Mouse (Mus musculus): ENCODE data around the gene Otol1. TPM values are rescaled to one million over a fixed set of nuclear protein-coding genes. Genes with fewer than 3 reads are reported as not detected.

The Otol1 gene
- polyA plus RNA-seq (2016; fragmentation: Nextera tagmentation; extraction: Ambion mirVana) = not detected in 2 replicates

DNA sequence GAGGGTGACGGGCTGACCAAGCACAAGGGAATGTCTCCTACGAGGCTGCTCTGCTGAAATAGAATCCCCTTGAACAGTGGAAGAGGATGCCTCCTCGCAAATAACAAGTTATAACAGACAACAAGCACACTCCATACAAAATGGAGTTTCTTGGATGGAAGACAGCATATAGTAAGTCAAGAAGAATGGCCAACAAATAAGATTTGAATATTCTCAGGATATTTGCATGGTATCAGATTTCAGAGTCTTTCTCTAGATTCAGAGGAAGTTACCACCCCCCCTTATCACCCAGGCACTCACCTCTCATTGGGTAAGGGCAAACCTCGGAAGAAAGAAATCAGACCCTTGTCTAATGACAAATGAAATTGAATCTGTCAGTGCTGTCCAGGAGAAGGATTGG is at the start of gene Otol1:
Gene Otol1, plus strand, starts transcription at position 301 of the 400 bp plus-strand sequence.
- WGBS = 82% methylated on average over 4 of the region's 4 CpGs
- H3K9ac ChIP-seq (replicated peaks) = no peak within 1 kb of the TSS
- ATAC-seq (ENCODE audit: low FRiP score, low read depth) = no peak
- no peaks in the 10 kb centered on the region for H3K9me3 ChIP-seq
- no peak within 1 kb of the TSS for H3K4me2 ChIP-seq (replicated peaks)
- H3K36me3 ChIP-seq = no peaks in the 10 kb centered on the region
- no peak within 1 kb of the TSS for H3K27ac ChIP-seq (replicated peaks)
- no peaks in the 10 kb centered on the region for H3K4me1 ChIP-seq
- no peak within 1 kb of the TSS for H3K4me3 ChIP-seq
- no peaks in the 10 kb centered on the region for H3K27me3 ChIP-seq

GRCm38 (mm10) chr3:69962187-69962586 is 45.2 kb upstream of the Otol1 start:
- no peak overlapping the region for H3K4me3 ChIP-seq
- no peaks in the 10 kb centered on the region for H3K27me3 ChIP-seq
- 55% methylated on average over 5 of the region's 5 CpGs for WGBS
- H3K4me1 ChIP-seq = no peaks in the 10 kb centered on the region
- H3K9ac ChIP-seq (replicated peaks) = no peak overlapping the region
- H3K27ac ChIP-seq (replicated peaks) = no peak overlapping the region
- ATAC-seq (ENCODE audit: low FRiP score, low read depth) = peak; percentile 60; the same call in 1 of the 2 replicates
- H3K9me3 ChIP-seq = no peaks in the 10 kb centered on the region
- H3K4me2 ChIP-seq (replicated peaks) = no peak overlapping the region
- H3K36me3 ChIP-seq = no peaks in the 10 kb centered on the region

- Histone ChIP-seq H3K36me3 (no peaks in the 10 kb centered on the region), H3K4me1 (no peaks in the 10 kb centered on the region), H3K4me2 (replicated peaks) (no peak overlapping the region), H3K9me3 (no peaks in the 10 kb centered on the region), H3K4me3 (no peak overlapping the region), H3K9ac (replicated peaks) (no peak overlapping the region), H3K27me3 (no peaks in the 10 kb centered on the region), H3K27ac (replicated peaks) (no peak overlapping the region)
- no peak for ATAC-seq (ENCODE audit: low FRiP score, low read depth)
- WGBS = 84% methylated on average over 6 of the region's 6 CpGs
Measured at GRCm38 (mm10) chr3:69971482-69972097, 35.8 kb upstream of the Otol1 start.

DNA sequence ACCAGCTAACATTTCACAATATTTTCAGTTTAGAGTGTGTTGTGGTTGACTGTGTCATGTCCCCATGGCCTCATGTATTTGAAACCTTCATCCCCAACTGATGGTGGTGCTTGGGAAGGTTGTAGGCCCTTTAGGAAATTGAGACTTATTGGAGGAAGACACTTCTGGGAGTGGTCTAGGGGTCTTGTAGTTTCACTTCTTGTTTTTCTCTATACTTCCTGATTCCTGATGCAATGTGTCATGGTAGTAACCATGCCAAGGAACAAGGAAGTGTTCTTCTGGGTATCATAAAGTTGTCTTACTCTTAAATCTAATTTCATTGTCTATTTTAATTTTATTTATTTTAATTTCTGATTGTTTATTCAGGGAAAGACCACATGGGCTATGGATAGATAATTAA is 29.3 kb upstream of the Otol1 start:
- no peak for ATAC-seq (ENCODE audit: low FRiP score, low read depth)
- Histone ChIP-seq H3K27me3 (no peaks in the 10 kb centered on the region), H3K4me3 (no peak overlapping the region), H3K9me3 (no peaks in the 10 kb centered on the region), H3K4me1 (no peaks in the 10 kb centered on the region), H3K9ac (replicated peaks) (no peak overlapping the region), H3K4me2 (replicated peaks) (no peak overlapping the region), H3K27ac (replicated peaks) (no peak overlapping the region), H3K36me3 (no peaks in the 10 kb centered on the region)

DNA sequence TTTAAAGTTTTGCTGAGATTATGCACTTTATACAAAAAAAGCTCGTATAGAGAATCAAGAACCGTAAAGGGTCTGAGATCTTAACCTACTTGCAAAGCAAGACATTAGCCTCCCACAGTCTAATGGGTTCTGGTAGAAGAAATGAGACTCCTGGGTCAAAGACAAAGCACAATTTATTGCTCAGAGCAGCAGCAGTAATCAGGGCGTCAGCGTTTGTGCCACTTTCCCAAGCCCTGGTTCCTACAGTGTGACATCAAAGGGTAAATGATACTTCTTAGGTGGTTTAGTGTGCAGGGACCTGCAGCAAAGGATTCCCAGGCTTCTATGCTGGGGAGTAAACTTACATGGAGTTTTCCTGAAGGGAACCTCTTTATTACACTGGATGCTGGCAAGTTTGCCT is 13.6 kb upstream of the Otol1 start:
- no peaks in the 10 kb centered on the region for H3K9me3 ChIP-seq
- H3K4me3 ChIP-seq = no peak overlapping the region
- no peak for ATAC-seq (ENCODE audit: low FRiP score, low read depth)
- 72% methylated on average over 4 of the region's 4 CpGs for WGBS
- no peaks in the 10 kb centered on the region for H3K4me1 ChIP-seq
- H3K27ac ChIP-seq (replicated peaks) = no peak overlapping the region
- H3K4me2 ChIP-seq (replicated peaks) = no peak overlapping the region
- no peaks in the 10 kb centered on the region for H3K36me3 ChIP-seq
- no peak overlapping the region for H3K9ac ChIP-seq (replicated peaks)
- no peaks in the 10 kb centered on the region for H3K27me3 ChIP-seq

GRCm38 (mm10) chr3:70001540-70001939 is 5.9 kb upstream of the Otol1 start:
- H3K4me3 ChIP-seq = no peak overlapping the region
- H3K9ac ChIP-seq (replicated peaks) = no peak overlapping the region
- no peak for ATAC-seq (ENCODE audit: low FRiP score, low read depth)
- no peaks in the 10 kb centered on the region for H3K27me3 ChIP-seq
- no peaks in the 10 kb centered on the region for H3K9me3 ChIP-seq
- H3K27ac ChIP-seq (replicated peaks) = no peak overlapping the region
- no peaks in the 10 kb centered on the region for H3K36me3 ChIP-seq
- no peak overlapping the region for H3K4me2 ChIP-seq (replicated peaks)
- H3K4me1 ChIP-seq = 0 out of 2 replicates have a peak, but pooled peaks cover 3% of the 10 kb centered on the region
- 41% methylated on average over 9 of the region's 9 CpGs for WGBS

GRCm38 (mm10) chr3:70003126-70003764 is 4.2 kb upstream of the Otol1 start:
- no peak overlapping the region for H3K4me2 ChIP-seq (replicated peaks)
- no peak for ATAC-seq (ENCODE audit: low FRiP score, low read depth)
- no peak overlapping the region for H3K27ac ChIP-seq (replicated peaks)
- WGBS = 82% methylated on average over 17 of the region's 17 CpGs
- no peaks in the 10 kb centered on the region for H3K36me3 ChIP-seq
- 0 out of 2 replicates have a peak, but pooled peaks cover 3% of the 10 kb centered on the region for H3K4me1 ChIP-seq
- H3K27me3 ChIP-seq = no peaks in the 10 kb centered on the region
- no peak overlapping the region for H3K4me3 ChIP-seq
- no peak overlapping the region for H3K9ac ChIP-seq (replicated peaks)
- H3K9me3 ChIP-seq = no peaks in the 10 kb centered on the region

GRCm38 (mm10) chr3:70003955-70004354 is 3.5 kb upstream of the Otol1 start:
- ATAC-seq (ENCODE audit: low FRiP score, low read depth) = peak; percentile 57; the same call in 1 of the 2 replicates
- WGBS = 30% methylated on average over 7 of the region's 7 CpGs

DNA sequence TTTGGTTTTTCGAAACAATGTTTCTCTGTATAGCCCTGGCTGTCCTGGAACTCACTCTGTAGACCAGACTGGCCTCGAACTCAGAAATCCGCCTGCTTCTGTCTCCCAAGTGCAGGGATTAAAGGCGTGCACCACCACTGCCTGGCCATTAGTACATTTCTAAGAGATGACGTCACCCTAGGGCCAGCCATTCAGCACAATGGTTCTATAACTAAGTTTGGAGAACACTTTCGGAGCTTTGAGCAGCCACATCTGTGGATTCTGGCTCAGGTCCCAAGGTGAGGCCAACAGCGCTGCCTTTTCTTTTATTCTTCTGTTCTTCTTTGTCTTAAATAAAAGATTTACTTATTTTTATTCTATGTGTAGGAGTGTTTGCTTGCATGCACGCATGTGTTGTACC is 3.0 kb upstream of the Otol1 start:
- Histone ChIP-seq H3K9ac (replicated peaks) (no peak overlapping the region), H3K27me3 (no peaks in the 10 kb centered on the region), H3K9me3 (no peaks in the 10 kb centered on the region), H3K36me3 (no peaks in the 10 kb centered on the region), H3K27ac (replicated peaks) (no peak overlapping the region), H3K4me1 (0 out of 2 replicates have a peak, but pooled peaks cover 3% of the 10 kb centered on the region), H3K4me2 (replicated peaks) (no peak overlapping the region), H3K4me3 (no peak overlapping the region)
- 78% methylated on average over 8 of the region's 8 CpGs for WGBS
- no peak; the same call in 1 of the 2 replicates for ATAC-seq (ENCODE audit: low FRiP score, low read depth)

More at GRCm38 (mm10) chr3:70003955-70004354, 3.5 kb upstream of the Otol1 start:
- H3K36me3 ChIP-seq = no peaks in the 10 kb centered on the region
- H3K27ac ChIP-seq (replicated peaks) = no peak overlapping the region
- no peak overlapping the region for H3K4me3 ChIP-seq
- no peaks in the 10 kb centered on the region for H3K9me3 ChIP-seq
- no peak overlapping the region for H3K9ac ChIP-seq (replicated peaks)
- H3K4me2 ChIP-seq (replicated peaks) = no peak overlapping the region
- H3K27me3 ChIP-seq = no peaks in the 10 kb centered on the region
- H3K4me1 ChIP-seq = 0 out of 2 replicates have a peak, but pooled peaks cover 3% of the 10 kb centered on the region

- no peak overlapping the region for H3K9ac ChIP-seq (replicated peaks)
- no peaks in the 10 kb centered on the region for H3K27me3 ChIP-seq
- no peaks in the 10 kb centered on the region for H3K9me3 ChIP-seq
- H3K27ac ChIP-seq (replicated peaks) = no peak overlapping the region
- H3K36me3 ChIP-seq = no peaks in the 10 kb centered on the region
- H3K4me3 ChIP-seq = no peak overlapping the region
- H3K4me2 ChIP-seq (replicated peaks) = no peak overlapping the region
- H3K4me1 ChIP-seq = no peaks in the 10 kb centered on the region
- 87% methylated on average over 4 of the region's 4 CpGs for WGBS
- ATAC-seq (ENCODE audit: low FRiP score, low read depth) = no peak
Measured at GRCm38 (mm10) chr3:70012641-70013040, 5.2 kb downstream of the Otol1 start.

DNA sequence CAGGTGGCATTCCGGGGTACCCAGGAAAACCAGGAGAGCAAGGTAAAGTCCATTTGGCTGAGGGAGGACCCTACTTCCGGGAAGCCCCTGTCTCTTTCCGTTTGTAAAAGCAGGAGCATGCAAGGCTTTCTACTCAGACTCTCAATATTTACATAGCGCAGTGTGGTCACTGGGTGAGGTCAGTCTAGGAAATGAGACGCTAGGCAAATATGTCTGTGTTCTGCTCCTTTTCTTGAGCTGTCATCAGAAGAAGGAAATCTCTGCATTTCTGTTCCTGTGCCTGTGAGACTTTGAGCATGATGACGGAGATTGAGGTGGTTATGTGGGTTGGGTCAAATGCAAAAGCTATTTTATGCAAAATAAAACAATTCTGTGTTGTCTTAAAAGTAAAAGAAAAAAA is 19.2 kb downstream of the Otol1 start:
- H3K4me3 ChIP-seq = no peak overlapping the region
- H3K27me3 ChIP-seq = no peaks in the 10 kb centered on the region
- WGBS = 57% methylated on average over 6 of the region's 6 CpGs
- no peak for ATAC-seq (ENCODE audit: low FRiP score, low read depth)
- H3K9me3 ChIP-seq = no peaks in the 10 kb centered on the region
- H3K4me1 ChIP-seq = no peaks in the 10 kb centered on the region
- no peaks in the 10 kb centered on the region for H3K36me3 ChIP-seq
- no peak overlapping the region for H3K9ac ChIP-seq (replicated peaks)
- H3K27ac ChIP-seq (replicated peaks) = no peak overlapping the region
- no peak overlapping the region for H3K4me2 ChIP-seq (replicated peaks)

DNA sequence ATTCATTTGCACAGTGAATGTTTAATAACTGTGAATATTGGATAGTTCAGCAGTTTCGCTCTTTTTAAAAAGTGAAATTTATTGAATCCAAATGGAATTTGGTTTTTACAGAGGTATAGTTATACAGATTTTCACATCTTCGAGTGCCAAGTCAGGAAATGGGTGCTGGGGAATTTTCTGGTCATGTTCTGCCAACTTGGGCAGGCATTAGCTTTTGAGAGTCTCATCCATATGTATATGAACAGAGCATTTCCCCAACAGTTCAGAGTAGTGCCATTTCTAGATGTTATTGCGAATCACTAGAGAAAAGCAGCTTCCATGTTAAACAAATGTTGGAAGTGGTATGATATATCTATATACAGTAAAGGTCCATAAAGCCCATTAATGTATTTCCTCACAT is 21.8 kb downstream of the Otol1 start:
- Histone ChIP-seq H3K4me2 (replicated peaks) (no peak overlapping the region), H3K27ac (replicated peaks) (no peak overlapping the region), H3K4me3 (no peak overlapping the region), H3K9me3 (no peaks in the 10 kb centered on the region), H3K9ac (replicated peaks) (no peak overlapping the region), H3K36me3 (no peaks in the 10 kb centered on the region), H3K4me1 (no peaks in the 10 kb centered on the region), H3K27me3 (no peaks in the 10 kb centered on the region)
- ATAC-seq (ENCODE audit: low FRiP score, low read depth) = no peak
- 79% methylated on average over 3 of the region's 3 CpGs for WGBS
